Mouse (Mus musculus) kidney, postnatal 4 days (tissue): ENCODE measurements around the gene Lpcat3.
"Not testable (repeated sequence)": the region's sequence is repeated elsewhere in the genome, so short reads cannot be mapped to it uniquely, and the experiment has no call there.

Experiments used
- DNase-seq, 2 experiments: peaks; one replicate each; pipeline ENCODE4 v3.0.0; 2021; ENCODE audit warnings: mixed read lengths in 2 of 2

Gene Lpcat3

DNA sequence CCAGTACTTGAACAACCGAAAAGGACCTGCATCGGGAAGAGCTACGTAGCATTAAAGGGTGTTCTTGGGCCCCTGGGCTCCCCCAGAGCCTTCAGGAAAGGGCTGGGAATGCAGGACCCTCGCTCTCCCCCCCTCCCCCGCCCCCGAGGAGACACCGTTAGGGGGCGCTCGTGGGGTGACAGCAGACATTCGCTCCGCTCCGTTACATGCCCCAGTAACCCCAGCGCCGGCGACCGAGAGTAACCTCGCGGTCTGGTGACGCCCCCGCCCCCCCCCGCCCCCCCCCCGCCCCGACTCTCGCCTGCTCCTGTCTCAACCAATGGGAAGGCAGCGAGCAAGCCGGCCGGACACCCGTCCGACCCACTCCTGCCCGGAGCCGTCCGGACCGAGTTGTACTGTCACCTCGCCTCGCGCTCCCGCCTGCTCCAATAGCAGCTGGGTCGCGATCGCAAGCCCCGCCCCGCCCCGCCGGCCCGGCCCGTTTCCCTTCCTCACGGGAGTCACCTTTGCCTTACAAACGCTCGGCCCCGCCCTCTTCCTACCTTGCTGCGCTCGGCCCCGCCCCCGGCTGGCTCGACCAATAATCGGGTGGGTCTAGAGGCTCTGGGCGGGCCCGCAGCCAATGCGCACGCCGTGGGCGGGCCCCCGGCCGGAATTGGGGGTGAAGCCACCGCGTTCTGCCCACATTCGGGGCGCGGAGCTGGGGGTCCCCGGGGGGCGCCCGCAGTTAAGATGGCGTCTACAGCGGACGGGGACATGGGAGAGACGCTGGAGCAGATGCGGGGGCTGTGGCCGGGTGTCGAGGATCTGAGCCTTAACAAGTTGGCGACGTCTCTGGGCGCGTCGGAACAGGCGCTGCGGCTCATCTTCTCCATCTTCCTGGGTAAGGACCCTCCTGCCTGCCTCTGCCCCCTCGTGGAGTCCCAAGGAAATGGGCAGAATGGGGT lies at the start of gene Lpcat3:
Lpcat3 (plus strand) TSS at position 551 of the 947 bp plus-strand sequence.
- DNase-seq = peak; percentile 99 to 100

- no peak for DNase-seq
Measured at GRCm38 (mm10) chr6:124625612-124626011, 37.2 kb upstream of the Lpcat3 start.

DNA sequence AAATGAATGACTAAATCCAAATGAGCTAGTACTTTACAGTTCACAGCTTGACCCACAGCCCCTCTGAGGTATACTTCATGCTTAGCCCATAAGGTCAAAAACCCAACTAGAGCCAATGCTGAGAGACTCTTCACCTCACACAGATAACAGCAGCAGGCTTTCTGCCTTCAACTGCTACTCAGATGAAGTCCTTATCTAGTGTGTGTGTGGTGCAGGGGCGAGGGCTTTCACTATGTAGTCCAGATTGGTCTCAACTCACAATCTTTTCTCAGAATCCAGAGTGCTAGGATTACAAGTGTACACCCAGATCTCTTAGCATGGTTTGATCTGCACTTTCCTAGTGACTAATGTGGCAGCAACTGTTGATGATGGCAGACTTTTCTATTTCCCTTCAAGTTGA lies 36.6 kb upstream of the Lpcat3 start:
- DNase-seq = not testable (repeated sequence)

DNA sequence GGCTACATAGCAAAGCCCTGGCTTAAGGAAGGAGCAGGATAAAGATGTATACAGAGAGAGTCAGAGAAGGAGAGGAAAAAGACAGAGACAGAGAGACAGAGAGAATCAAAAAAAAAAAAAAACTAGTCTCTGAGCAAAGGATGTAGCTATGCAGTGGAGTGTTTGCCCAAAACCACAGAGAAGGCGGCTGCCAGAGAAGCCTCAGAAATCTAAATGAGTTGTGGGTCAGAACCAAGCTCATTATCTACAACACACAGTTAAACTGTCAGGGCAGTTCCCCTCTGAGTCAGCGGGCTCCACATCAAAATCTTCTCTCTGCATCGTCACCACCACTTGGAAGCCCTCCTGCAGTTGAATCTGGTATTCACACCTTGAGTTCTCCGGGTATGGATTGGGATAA lies 32.1 kb upstream of the Lpcat3 start:
- DNase-seq = no peak

- DNase-seq = not testable (repeated sequence)
Measured at GRCm38 (mm10) chr6:124635985-124636384, 26.8 kb upstream of the Lpcat3 start, which contains the start of gene C1s2. Gene C1s2 (minus strand): TSS chr6:124636085.

GRCm38 (mm10) chr6:124636858-124637460 lies 25.9 kb upstream of the Lpcat3 start:
- peak; percentile 30 to 38 for DNase-seq

- DNase-seq = peak; percentile 31 to 55
Measured at GRCm38 (mm10) chr6:124640041-124640440, 22.8 kb upstream of the Lpcat3 start.

GRCm38 (mm10) chr6:124640997-124641396 lies 21.8 kb upstream of the Lpcat3 start:
- peak; percentile 81 to 84 for DNase-seq

- no peak for DNase-seq
Measured at GRCm38 (mm10) chr6:124646394-124646793, 16.4 kb upstream of the Lpcat3 start.

DNA sequence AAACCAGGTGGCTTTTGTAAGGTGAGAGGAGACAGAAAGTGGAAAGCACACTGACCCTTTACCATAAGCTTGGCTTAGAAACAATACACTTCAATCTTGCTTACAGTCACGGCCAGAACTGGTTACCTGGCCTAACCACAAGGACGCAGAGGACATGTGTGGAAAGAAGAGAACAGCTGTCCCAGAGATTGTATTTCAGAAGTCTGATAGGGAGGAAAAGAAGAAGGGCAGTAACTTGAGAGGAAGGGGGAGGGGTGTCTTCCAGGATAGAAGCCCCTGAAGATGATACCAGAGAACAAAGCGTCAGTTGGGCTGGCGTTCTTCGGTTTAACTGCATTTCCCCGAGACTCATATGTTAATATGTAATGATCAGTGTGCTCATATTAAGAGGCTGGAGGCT lies 6.9 kb upstream of the Lpcat3 start:
- DNase-seq = no peak

- DNase-seq = no peak
Measured at GRCm38 (mm10) chr6:124658067-124658466, 4.8 kb upstream of the Lpcat3 start.

- no peak for DNase-seq
Measured at GRCm38 (mm10) chr6:124661156-124661806, 1.5 kb upstream of the Lpcat3 start.

DNA sequence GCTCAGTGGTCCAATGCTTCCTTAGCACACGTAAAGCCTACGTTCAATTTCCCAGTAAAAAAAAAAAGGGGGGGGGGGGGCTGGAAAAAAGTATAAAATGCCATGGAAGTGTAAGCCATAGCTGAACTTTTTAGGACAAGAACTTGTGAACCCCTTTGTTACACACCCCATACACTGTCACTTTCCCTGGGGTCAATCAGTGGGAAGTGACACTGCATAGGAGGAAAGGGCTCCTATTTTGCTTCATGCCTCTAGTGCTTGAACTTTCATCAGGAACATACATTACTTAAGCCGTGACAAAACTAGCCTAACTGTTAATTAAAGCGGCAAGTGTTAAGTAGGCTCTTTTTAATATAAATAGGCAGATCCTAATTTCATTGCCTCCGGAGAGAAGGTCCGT lies 832 bp upstream of the Lpcat3 start:
- DNase-seq = no peak

- DNase-seq = no peak
Measured at GRCm38 (mm10) chr6:124663424-124663795, 583 bp downstream of the Lpcat3 start.

DNA sequence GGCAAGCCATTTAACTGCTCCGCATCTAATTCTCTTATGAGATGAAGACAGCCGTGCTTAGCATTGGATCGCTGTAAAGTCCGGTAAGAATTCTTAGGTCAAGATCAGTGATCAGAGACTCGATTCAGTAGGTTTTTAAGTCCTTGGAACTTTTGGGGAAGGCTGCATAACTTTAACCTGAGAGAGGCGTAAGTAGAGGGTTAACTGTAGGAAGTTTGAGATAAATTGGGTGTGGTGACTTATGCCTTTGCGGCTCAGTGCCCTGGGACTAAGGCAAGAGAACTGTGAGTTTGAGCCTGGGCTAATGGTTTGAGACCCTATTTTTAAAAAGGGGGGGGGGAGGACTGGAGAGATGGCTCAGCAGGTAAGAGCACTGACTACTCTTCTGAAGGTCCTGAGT lies 1.4 kb downstream of the Lpcat3 start:
- DNase-seq = no peak

DNA sequence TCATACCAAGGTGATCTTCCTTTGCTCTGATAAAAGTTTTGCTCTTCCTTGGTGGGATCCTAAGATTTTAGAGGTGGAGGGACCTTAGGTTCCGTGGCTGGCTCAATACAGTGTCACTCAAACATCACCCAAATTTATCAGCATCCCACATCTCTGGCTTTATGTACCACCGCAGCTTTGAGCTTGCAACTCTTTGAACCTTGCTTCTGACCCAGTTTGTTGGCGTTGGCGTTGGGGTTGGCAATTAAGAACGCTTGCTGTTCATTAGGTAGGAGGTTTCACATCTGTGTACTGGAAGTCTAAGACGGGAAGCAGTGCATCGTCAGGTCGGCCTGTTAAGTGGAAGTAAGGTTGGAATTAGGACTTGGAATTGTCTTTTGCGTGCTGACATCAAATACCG lies 2.2 kb downstream of the Lpcat3 start:
- no peak for DNase-seq

DNA sequence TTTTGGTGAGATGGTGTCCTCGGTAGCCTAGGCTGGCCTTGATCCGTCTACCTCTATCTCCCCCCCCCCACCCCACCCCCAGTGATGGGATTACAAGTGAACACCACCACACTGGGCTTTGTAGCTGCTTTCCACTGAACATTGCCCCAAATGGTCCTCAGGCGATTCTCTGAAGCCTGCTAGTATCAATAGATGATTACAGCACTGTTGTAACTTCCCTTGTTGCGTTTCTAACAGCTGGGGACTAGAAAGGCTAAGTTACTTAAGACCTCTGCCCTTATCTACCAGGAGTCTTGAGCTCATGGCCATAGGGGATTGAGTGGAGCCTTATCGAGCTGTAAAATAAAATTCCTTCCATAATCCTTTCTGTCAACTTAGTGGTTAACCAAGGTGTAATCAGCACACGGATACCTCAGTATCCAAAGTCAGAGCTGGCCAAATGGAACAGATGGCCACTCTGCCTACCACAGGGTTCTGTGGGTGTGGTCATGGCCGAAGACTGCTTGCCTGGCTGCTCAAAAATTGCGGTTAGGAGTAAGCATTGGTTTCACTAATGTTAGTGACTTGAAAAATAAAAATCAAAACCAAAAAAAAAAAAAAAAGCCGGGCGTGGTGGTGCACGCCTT lies 6.5 kb downstream of the Lpcat3 start:
- DNase-seq = no peak

GRCm38 (mm10) chr6:124670281-124670900 lies 7.6 kb downstream of the Lpcat3 start:
- DNase-seq = no peak

GRCm38 (mm10) chr6:124672100-124672499 lies 9.3 kb downstream of the Lpcat3 start:
- no peak for DNase-seq

- DNase-seq = no peak
Measured at GRCm38 (mm10) chr6:124673619-124674018, 10.8 kb downstream of the Lpcat3 start.

DNA sequence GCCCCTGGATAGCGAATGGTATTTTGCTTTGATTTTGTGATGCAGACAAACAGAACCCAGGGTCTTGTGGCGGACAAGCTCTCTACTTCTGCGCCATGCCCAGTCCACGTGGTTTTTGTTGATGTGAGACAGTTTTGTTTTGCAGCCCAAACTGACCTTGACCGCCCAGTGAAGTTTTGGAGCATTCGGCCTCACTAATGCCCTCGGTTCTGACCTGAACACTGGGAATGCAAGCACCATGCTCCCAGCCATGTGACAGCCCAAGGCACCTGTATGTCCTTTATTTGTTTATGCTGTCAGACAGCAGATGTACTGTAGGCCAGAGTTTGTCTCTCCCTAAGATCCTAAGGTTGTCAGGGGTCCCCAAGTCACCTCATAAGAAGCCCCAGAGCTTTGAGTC lies 11.8 kb downstream of the Lpcat3 start:
- DNase-seq = no peak

- DNase-seq = no peak
Measured at GRCm38 (mm10) chr6:124676171-124676570, 13.3 kb downstream of the Lpcat3 start.

DNA sequence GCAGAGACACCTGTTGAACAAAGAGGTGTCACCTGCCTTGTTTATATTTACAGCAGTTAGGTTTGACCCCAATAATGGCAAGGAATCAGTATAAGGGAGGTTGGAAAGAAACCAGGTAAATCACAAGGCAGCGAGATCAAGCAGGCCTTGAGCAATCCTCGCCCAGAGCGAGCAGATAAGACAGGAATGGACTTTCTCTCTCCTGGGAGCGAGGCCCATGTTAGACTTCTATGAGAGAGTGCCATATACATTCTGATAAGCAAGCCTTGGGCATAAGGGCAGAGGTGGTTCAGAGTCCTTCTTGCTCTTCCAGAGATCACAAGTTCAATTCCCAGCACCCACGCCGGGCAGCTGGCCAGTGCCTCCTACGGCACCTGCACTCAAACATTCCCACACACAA lies 15.9 kb downstream of the Lpcat3 start:
- DNase-seq = no peak
